Mouse (Mus musculus): ENCODE measurements around the gene Fig4. TPM values are rescaled to one million over a fixed set of nuclear protein-coding genes. Genes with fewer than 3 reads are reported as not detected.
A peak's percentile ranks its signal among the peaks of the same experiment; 100 is the strongest.

Fig4 gene
- polyA plus RNA-seq (2014; fragmentation: Nextera tagmentation; extraction: Ambion mirVana) = 10.1 and 15.3 TPM in 2 replicates

GRCm38 (mm10) chr10:41302689-41303431 lies at the start of gene Fig4:
TSS of gene Fig4 (minus strand) at chr10:41303260.
- peak within 1 kb of the TSS; percentile 88 for H3K4me3 ChIP-seq (ENCODE audit: low read length)
- no peaks in the 10 kb centered on the region for H3K27me3 ChIP-seq (ENCODE audit: control insufficient read depth, insufficient read depth, low read length)
- 0 out of 2 replicates have a peak within 1 kb of the TSS, but pooled peaks have one; percentile 39 for H3K27ac ChIP-seq (ENCODE audit: low read depth, low read length)
- H3K9me3 ChIP-seq (ENCODE audit: control insufficient read depth, low read length) = no peaks in the 10 kb centered on the region
- no peaks in the 10 kb centered on the region for H3K36me3 ChIP-seq (ENCODE audit: control insufficient read depth, insufficient read depth, low read length)
- ATAC-seq (ENCODE audit: low FRiP score, low TSS enrichment) = peak; percentile 91
- H3K4me2 ChIP-seq (replicated peaks; ENCODE audit: low read depth, low read length) = peak within 1 kb of the TSS; percentile 59
- WGBS = under 1% methylated on average over 36 of the region's 38 CpGs
- peak within 1 kb of the TSS; percentile 71 for H3K9ac ChIP-seq (ENCODE audit: low read depth, low read length)
- 0 out of 2 replicates have a peak, but pooled peaks cover 3% of the 10 kb centered on the region for H3K4me1 ChIP-seq (ENCODE audit: control insufficient read depth, insufficient read depth, low read length)

GRCm38 (mm10) chr10:41341346-41341745 lies 38.3 kb upstream of the Fig4 start:
- H3K27ac ChIP-seq (ENCODE audit: low read depth, low read length) = no peak overlapping the region
- no peaks in the 10 kb centered on the region for H3K36me3 ChIP-seq (ENCODE audit: control insufficient read depth, insufficient read depth, low read length)
- H3K9ac ChIP-seq (ENCODE audit: low read depth, low read length) = no peak overlapping the region
- no peaks in the 10 kb centered on the region for H3K4me1 ChIP-seq (ENCODE audit: control insufficient read depth, insufficient read depth, low read length)
- no peaks in the 10 kb centered on the region for H3K27me3 ChIP-seq (ENCODE audit: control insufficient read depth, insufficient read depth, low read length)
- no peaks in the 10 kb centered on the region for H3K9me3 ChIP-seq (ENCODE audit: control insufficient read depth, low read length)
- 87% methylated on average over 7 of the region's 7 CpGs for WGBS
- H3K4me3 ChIP-seq (ENCODE audit: low read length) = no peak overlapping the region
- H3K4me2 ChIP-seq (replicated peaks; ENCODE audit: low read depth, low read length) = no peak overlapping the region
- ATAC-seq (ENCODE audit: low FRiP score, low TSS enrichment) = no peak

- H3K27ac ChIP-seq (ENCODE audit: low read depth, low read length) = no peak overlapping the region
- H3K27me3 ChIP-seq (ENCODE audit: control insufficient read depth, insufficient read depth, low read length) = no peaks in the 10 kb centered on the region
- H3K4me1 ChIP-seq (ENCODE audit: control insufficient read depth, insufficient read depth, low read length) = no peaks in the 10 kb centered on the region
- H3K9ac ChIP-seq (ENCODE audit: low read depth, low read length) = no peak overlapping the region
- H3K9me3 ChIP-seq (ENCODE audit: control insufficient read depth, low read length) = no peaks in the 10 kb centered on the region
- WGBS = 94% methylated on average over 2 of the region's 2 CpGs
- ATAC-seq (ENCODE audit: low FRiP score, low TSS enrichment) = no peak
- H3K4me2 ChIP-seq (replicated peaks; ENCODE audit: low read depth, low read length) = no peak overlapping the region
- H3K36me3 ChIP-seq (ENCODE audit: control insufficient read depth, insufficient read depth, low read length) = no peaks in the 10 kb centered on the region
- H3K4me3 ChIP-seq (ENCODE audit: low read length) = no peak overlapping the region
These were observed 29.5 kb upstream of the Fig4 start for GRCm38 (mm10) chr10:41332533-41333043.

- Histone ChIP-seq H3K27ac (ENCODE audit: low read depth, low read length) (no peak overlapping the region), H3K9ac (ENCODE audit: low read depth, low read length) (no peak overlapping the region), H3K4me3 (ENCODE audit: low read length) (no peak overlapping the region), H3K36me3 (ENCODE audit: control insufficient read depth, insufficient read depth, low read length) (no peaks in the 10 kb centered on the region), H3K4me2 (replicated peaks; ENCODE audit: low read depth, low read length) (no peak overlapping the region), H3K4me1 (ENCODE audit: control insufficient read depth, insufficient read depth, low read length) (no peaks in the 10 kb centered on the region), H3K9me3 (ENCODE audit: control insufficient read depth, low read length) (no peaks in the 10 kb centered on the region), H3K27me3 (ENCODE audit: control insufficient read depth, insufficient read depth, low read length) (no peaks in the 10 kb centered on the region)
- WGBS = 74% methylated on average over 3 of the region's 3 CpGs
- ATAC-seq (ENCODE audit: low FRiP score, low TSS enrichment) = no peak
These were observed 12.8 kb upstream of the Fig4 start for GRCm38 (mm10) chr10:41315866-41316265.

GRCm38 (mm10) chr10:41308205-41308604 lies 5.1 kb upstream of the Fig4 start:
- ATAC-seq (ENCODE audit: low FRiP score, low TSS enrichment) = no peak
- H3K27me3 ChIP-seq (ENCODE audit: control insufficient read depth, insufficient read depth, low read length) = no peaks in the 10 kb centered on the region
- H3K27ac ChIP-seq (ENCODE audit: low read depth, low read length) = no peak overlapping the region
- H3K9ac ChIP-seq (ENCODE audit: low read depth, low read length) = no peak overlapping the region
- no peaks in the 10 kb centered on the region for H3K9me3 ChIP-seq (ENCODE audit: control insufficient read depth, low read length)
- H3K4me2 ChIP-seq (replicated peaks; ENCODE audit: low read depth, low read length) = no peak overlapping the region
- 91% methylated on average over 4 of the region's 4 CpGs for WGBS
- H3K36me3 ChIP-seq (ENCODE audit: control insufficient read depth, insufficient read depth, low read length) = no peaks in the 10 kb centered on the region
- H3K4me3 ChIP-seq (ENCODE audit: low read length) = no peak overlapping the region
- H3K4me1 ChIP-seq (ENCODE audit: control insufficient read depth, insufficient read depth, low read length) = no peaks in the 10 kb centered on the region

- H3K4me2 ChIP-seq (replicated peaks; ENCODE audit: low read depth, low read length) = no peak overlapping the region
- no peak overlapping the region for H3K27ac ChIP-seq (ENCODE audit: low read depth, low read length)
- ATAC-seq (ENCODE audit: low FRiP score, low TSS enrichment) = no peak
- H3K9ac ChIP-seq (ENCODE audit: low read depth, low read length) = no peak overlapping the region
- H3K4me3 ChIP-seq (ENCODE audit: low read length) = no peak overlapping the region
- H3K4me1 ChIP-seq (ENCODE audit: control insufficient read depth, insufficient read depth, low read length) = 0 out of 2 replicates have a peak, but pooled peaks cover 3% of the 10 kb centered on the region
- H3K36me3 ChIP-seq (ENCODE audit: control insufficient read depth, insufficient read depth, low read length) = no peaks in the 10 kb centered on the region
- no peaks in the 10 kb centered on the region for H3K27me3 ChIP-seq (ENCODE audit: control insufficient read depth, insufficient read depth, low read length)
- WGBS = 69% methylated on average over 9 of the region's 9 CpGs
- no peaks in the 10 kb centered on the region for H3K9me3 ChIP-seq (ENCODE audit: control insufficient read depth, low read length)
These were observed 1.9 kb upstream of the Fig4 start for GRCm38 (mm10) chr10:41304961-41305455.

- peak; percentile 84 for ATAC-seq (ENCODE audit: low FRiP score, low TSS enrichment)
- peak within 1 kb of the TSS; percentile 71 for H3K9ac ChIP-seq (ENCODE audit: low read depth, low read length)
- peak within 1 kb of the TSS; percentile 88 for H3K4me3 ChIP-seq (ENCODE audit: low read length)
- H3K27me3 ChIP-seq (ENCODE audit: control insufficient read depth, insufficient read depth, low read length) = no peaks in the 10 kb centered on the region
- no peaks in the 10 kb centered on the region for H3K36me3 ChIP-seq (ENCODE audit: control insufficient read depth, insufficient read depth, low read length)
- 0 out of 2 replicates have a peak, but pooled peaks cover 3% of the 10 kb centered on the region for H3K4me1 ChIP-seq (ENCODE audit: control insufficient read depth, insufficient read depth, low read length)
- under 1% methylated on average over 25 of the region's 25 CpGs for WGBS
- peak within 1 kb of the TSS; percentile 59 for H3K4me2 ChIP-seq (replicated peaks; ENCODE audit: low read depth, low read length)
- 0 out of 2 replicates have a peak within 1 kb of the TSS, but pooled peaks have one; percentile 39 for H3K27ac ChIP-seq (ENCODE audit: low read depth, low read length)
- no peaks in the 10 kb centered on the region for H3K9me3 ChIP-seq (ENCODE audit: control insufficient read depth, low read length)
These were observed 782 bp upstream of the Fig4 start, which contains the start of gene Ak9 for GRCm38 (mm10) chr10:41303639-41304444. TSS of gene Ak9 (plus strand) at chr10:41303980.

GRCm38 (mm10) chr10:41300161-41300560 lies 2.9 kb downstream of the Fig4 start:
- WGBS = 61% methylated on average over 1 of the region's 1 CpGs
- Histone ChIP-seq H3K27ac (ENCODE audit: low read depth, low read length) (no peak overlapping the region), H3K9me3 (ENCODE audit: control insufficient read depth, low read length) (no peaks in the 10 kb centered on the region), H3K4me2 (replicated peaks; ENCODE audit: low read depth, low read length) (no peak overlapping the region), H3K9ac (ENCODE audit: low read depth, low read length) (no peak overlapping the region), H3K4me3 (ENCODE audit: low read length) (no peak overlapping the region), H3K27me3 (ENCODE audit: control insufficient read depth, insufficient read depth, low read length) (no peaks in the 10 kb centered on the region), H3K4me1 (ENCODE audit: control insufficient read depth, insufficient read depth, low read length) (0 out of 2 replicates have a peak, but pooled peaks cover 3% of the 10 kb centered on the region), H3K36me3 (ENCODE audit: control insufficient read depth, insufficient read depth, low read length) (no peaks in the 10 kb centered on the region)
- no peak for ATAC-seq (ENCODE audit: low FRiP score, low TSS enrichment)

All from kidney, embryonic 14.5 days (tissue).